Mouse (Mus musculus) CH12.LX (cell line): ENCODE results near the gene Tnni1.
A peak's percentile ranks its signal among the peaks of the same experiment; 100 is the strongest.

Experiments
- BHLHE40 ChIP-seq: IDR thresholded peaks from 2 replicates; pipeline ENCODE4 v1.6.1; 2011; ENCODE audit warnings: mild to moderate bottlenecking, low read depth, low read length, improper control_type of control experiment
- CTCF ChIP-seq, 2 experiments: IDR thresholded peaks in 1 of 2; conservative IDR thresholded peaks in 1 of 2; 2 replicates each; pipeline ENCODE4 v1.5.1; 2011 to 2012; ENCODE audit warnings: low read depth in 2 of 2, low read length in 2 of 2, improper control_type of control experiment in 1 of 2, inconsistent platforms in 1 of 2, mild to moderate bottlenecking in 1 of 2, moderate library complexity in 1 of 2
- JUN ChIP-seq: IDR thresholded peaks from 2 replicates; pipeline ENCODE4 v1.6.1; 2011; ENCODE audit warnings: low read depth, mild to moderate bottlenecking, low read length, improper control_type of control experiment, moderate library complexity; ENCODE audit not compliant: insufficient read depth
- POLR2A ChIP-seq: IDR thresholded peaks from 2 replicates; pipeline ENCODE4 v1.6.1; 2011; ENCODE audit warnings: low read depth, mild to moderate bottlenecking, improper control_type of control experiment, low read length
- POLR2AphosphoS2 ChIP-seq: IDR thresholded peaks from 2 replicates; pipeline ENCODE4 v1.6.1; 2011; ENCODE audit warnings: low read depth, low read length, improper control_type of control experiment
- SMC3 ChIP-seq: IDR thresholded peaks from 2 replicates; pipeline ENCODE4 v1.6.1; 2011; ENCODE audit warnings: low read depth, low read length, improper control_type of control experiment
- USF1 ChIP-seq: IDR thresholded peaks from 2 replicates; pipeline ENCODE4 v1.6.1; 2014; ENCODE audit warnings: low read depth, mild to moderate bottlenecking, inconsistent platforms, low read length, improper control_type of control experiment

GRCm38 (mm10) chr1:135811016-135811646 lies 31.9 kb downstream of the Tnni1 start:
- TF ChIP-seq CTCF (conservative IDR thresholded peaks at IDR 0.05 in 1 of 2, IDR thresholded peaks at IDR 0.05 in 1 of 2; ENCODE audit: low read depth in 2 of 2, low read length in 2 of 2) (peak; percentile 90 to 99), USF1 (no peak), SMC3 (peak; percentile 88), BHLHE40 (no peak), POLR2AphosphoS2 (no peak), POLR2A (no peak), JUN (no peak)
